Mouse (Mus musculus) heart, postnatal 25 days (tissue): ENCODE measurements around the gene Actn1. TPM values are rescaled to one million over a fixed set of nuclear protein-coding genes. Genes with fewer than 3 reads are reported as not detected.

ENCODE experiments used
- DNase-seq: peaks from one replicate; pipeline ENCODE4 v3.0.0; 2022; ENCODE audit warnings: low spot score
- intact Hi-C: fragments of 180-260 bp; cut with DNase I; formaldehyde crosslinking; loops from one replicate; pipeline ENCODE4 v1.15.1; 2025
- total RNA-seq, 2 experiments: library from RNA; stranded (reverse); gene quantifications; 2 replicates each; pipeline ENCODE4 v1.2.3; 2021

The Actn1 gene
- total RNA-seq, 2 experiments from 2014 or later = 33.9 to 38.3 TPM

- intact Hi-C loops = loop anchor here (2.0 kb wide), 2 partner anchors 17 to 29 kb away; no protein-coding TSS in a partner anchor
- peak; percentile 82 for DNase-seq
Measured at GRCm38 (mm10) chr12:80230111-80230700, 30.0 kb downstream of the Actn1 start.

- intact Hi-C loops = no loop called here
- no peak for DNase-seq
Measured at GRCm38 (mm10) chr12:80229010-80229800, 31.0 kb downstream of the Actn1 start.

- intact Hi-C loops = no loop called here
- DNase-seq = no peak
Measured at GRCm38 (mm10) chr12:80228356-80228755, 31.8 kb downstream of the Actn1 start.

- no peak for DNase-seq
- intact Hi-C loops = no loop called here
Measured at GRCm38 (mm10) chr12:80227835-80228234, 32.3 kb downstream of the Actn1 start.

- intact Hi-C loops = no loop called here
- no peak for DNase-seq
Measured at GRCm38 (mm10) chr12:80226101-80226500, 34.1 kb downstream of the Actn1 start.

- no peak for DNase-seq
- intact Hi-C loops = no loop called here
Measured at GRCm38 (mm10) chr12:80224241-80224731, 35.9 kb downstream of the Actn1 start.

- DNase-seq = peak; percentile 68
- intact Hi-C loops = no loop called here
Measured at GRCm38 (mm10) chr12:80223511-80223910, 36.7 kb downstream of the Actn1 start.

GRCm38 (mm10) chr12:80222473-80222872, 37.7 kb downstream of the Actn1 start:
- no peak for DNase-seq

GRCm38 (mm10) chr12:80220260-80221038, 39.7 kb downstream of the Actn1 start:
- no peak for DNase-seq
- intact Hi-C loops = no loop called here

More at GRCm38 (mm10) chr12:80222473-80222872, 37.7 kb downstream of the Actn1 start:
- intact Hi-C loops = no loop called here

- DNase-seq = no peak
- intact Hi-C loops = no loop called here
Measured at GRCm38 (mm10) chr12:80218784-80219183, 41.4 kb downstream of the Actn1 start.

GRCm38 (mm10) chr12:80218045-80218611, 42.0 kb downstream of the Actn1 start:
- DNase-seq = no peak
- intact Hi-C loops = no loop called here

GRCm38 (mm10) chr12:80217049-80217448, 43.1 kb downstream of the Actn1 start:
- intact Hi-C loops = loop anchor here (2.0 kb wide), 1 partner anchor 30 kb away; no protein-coding TSS in a partner anchor

GRCm38 (mm10) chr12:80216258-80216881, 43.8 kb downstream of the Actn1 start:
- peak; percentile 58 for DNase-seq
- intact Hi-C loops = loop anchor here (2.0 kb wide), 1 partner anchor 30 kb away; no protein-coding TSS in a partner anchor

More at GRCm38 (mm10) chr12:80217049-80217448, 43.1 kb downstream of the Actn1 start:
- DNase-seq = no peak

- DNase-seq = no peak
- intact Hi-C loops = no loop called here
Measured at GRCm38 (mm10) chr12:80213810-80214209, 46.4 kb downstream of the Actn1 start.

- intact Hi-C loops = no loop called here
- no peak for DNase-seq
Measured at GRCm38 (mm10) chr12:80213263-80213662, 46.9 kb downstream of the Actn1 start.

- DNase-seq = no peak
- intact Hi-C loops = no loop called here
Measured at GRCm38 (mm10) chr12:80210791-80211612, 49.2 kb downstream of the Actn1 start.

GRCm38 (mm10) chr12:80209914-80210313, 50.3 kb downstream of the Actn1 start:
- intact Hi-C loops = no loop called here
- no peak for DNase-seq

- intact Hi-C loops = no loop called here
Measured at GRCm38 (mm10) chr12:80208126-80208820, 51.9 kb downstream of the Actn1 start.

More at GRCm38 (mm10) chr12:80208126-80208820, 51.9 kb downstream of the Actn1 start:
- peak; percentile 36 for DNase-seq
